Mouse (Mus musculus): ENCODE measurements at regions not wholly inside any gene's neighbourhood (a gene's known extent, or its start where the extent isn't known, plus 50 kb on each side); places are given as distances from the start of the nearest gene placed in this dataset.

DNA sequence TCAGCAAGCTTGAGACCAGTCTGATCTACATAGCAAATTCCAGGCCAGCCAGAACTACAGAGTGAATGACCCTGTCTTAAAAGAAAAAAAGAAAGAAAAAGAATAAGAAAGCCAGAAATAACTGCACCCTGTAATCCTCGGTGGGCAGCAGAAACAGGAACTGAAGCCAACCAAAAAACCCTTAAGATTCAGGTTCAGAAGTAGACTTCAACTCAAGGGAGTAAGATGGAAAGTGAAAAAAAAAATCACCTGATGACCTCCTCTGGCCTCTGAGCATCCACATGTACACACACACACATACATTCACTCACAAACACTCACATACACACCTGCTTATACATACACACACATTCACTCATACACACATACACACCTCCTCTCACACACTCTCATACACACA, 77.4 kb downstream of the Tmem130 start:
- TF ChIP-seq CTCF (IDR thresholded peaks at IDR 0.05) = no peak
- no peak for TF ChIP-seq EP300 (IDR thresholded peaks at IDR 0.05)
